Mouse (Mus musculus): ENCODE results near the gene Olfr1252. TPM values are rescaled to one million over a fixed set of nuclear protein-coding genes. Genes with fewer than 3 reads are reported as not detected.

Gene Olfr1252
- polyA plus RNA-seq (2014; fragmentation: Nextera tagmentation; extraction: Ambion mirVana), result not detected in 2 replicates

- Histone ChIP-seq H3K36me3 (ENCODE audit: control insufficient read depth, insufficient read depth, low read length) (no peaks in the 10 kb centered on the region), H3K4me3 (ENCODE audit: low read depth, low read length) (no peak within 1 kb of the TSS), H3K4me2 (replicated peaks; ENCODE audit: low read depth, low read length) (no peak within 1 kb of the TSS), H3K9ac (replicated peaks; ENCODE audit: low read depth, low read length) (no peak within 1 kb of the TSS), H3K9me3 (ENCODE audit: control insufficient read depth, low read depth, low read length) (no peaks in the 10 kb centered on the region), H3K27ac (ENCODE audit: low read length) (no peak within 1 kb of the TSS), H3K4me1 (ENCODE audit: control insufficient read depth, insufficient read depth, low read length) (no peaks in the 10 kb centered on the region), H3K27me3 (ENCODE audit: control insufficient read depth, insufficient read depth, low read length) (no peaks in the 10 kb centered on the region)
- no peak for ATAC-seq (ENCODE audit: insufficient number of reproducible peaks, insufficient read depth, low FRiP score, low read depth)
- 41% methylated on average over 1 of the region's 1 CpGs for WGBS
Observed at GRCm38 (mm10) chr2:89724912-89725311, at the start of gene Olfr1252. TSS of gene Olfr1252 (minus strand) at chr2:89725012.

GRCm38 (mm10) chr2:89756990-89757389, 32.2 kb upstream of the Olfr1252 start, which contains the start of gene Olfr1253:
TSS of gene Olfr1253 (minus strand) at chr2:89757090.
- H3K27ac ChIP-seq (ENCODE audit: low read length), result no peak within 1 kb of the TSS
- 90% methylated on average over 1 of the region's 1 CpGs for WGBS
- H3K27me3 ChIP-seq (ENCODE audit: control insufficient read depth, insufficient read depth, low read length), result no peaks in the 10 kb centered on the region
- H3K9ac ChIP-seq (replicated peaks; ENCODE audit: low read depth, low read length), result no peak within 1 kb of the TSS
- no peaks in the 10 kb centered on the region for H3K4me1 ChIP-seq (ENCODE audit: control insufficient read depth, insufficient read depth, low read length)
- no peaks in the 10 kb centered on the region for H3K36me3 ChIP-seq (ENCODE audit: control insufficient read depth, insufficient read depth, low read length)
- ATAC-seq (ENCODE audit: insufficient number of reproducible peaks, insufficient read depth, low FRiP score, low read depth), result no peak
- H3K4me3 ChIP-seq (ENCODE audit: low read depth, low read length), result no peak within 1 kb of the TSS
- H3K4me2 ChIP-seq (replicated peaks; ENCODE audit: low read depth, low read length), result no peak within 1 kb of the TSS
- H3K9me3 ChIP-seq (ENCODE audit: control insufficient read depth, low read depth, low read length), result no peaks in the 10 kb centered on the region

GRCm38 (mm10) chr2:89691980-89692379, 32.8 kb downstream of the Olfr1252 start:
- H3K36me3 ChIP-seq (ENCODE audit: control insufficient read depth, insufficient read depth, low read length), result no peaks in the 10 kb centered on the region
- H3K4me2 ChIP-seq (replicated peaks; ENCODE audit: low read depth, low read length), result no peak overlapping the region
- no peak overlapping the region for H3K27ac ChIP-seq (ENCODE audit: low read length)
- ATAC-seq (ENCODE audit: insufficient number of reproducible peaks, insufficient read depth, low FRiP score, low read depth), result 0 out of 2 replicates have a peak, but pooled peaks have one; percentile 33
- no peaks in the 10 kb centered on the region for H3K9me3 ChIP-seq (ENCODE audit: control insufficient read depth, low read depth, low read length)
- no peak overlapping the region for H3K9ac ChIP-seq (replicated peaks; ENCODE audit: low read depth, low read length)
- H3K27me3 ChIP-seq (ENCODE audit: control insufficient read depth, insufficient read depth, low read length), result no peaks in the 10 kb centered on the region
- WGBS, result 78% methylated on average over 6 of the region's 6 CpGs
- no peak overlapping the region for H3K4me3 ChIP-seq (ENCODE audit: low read depth, low read length)
- no peaks in the 10 kb centered on the region for H3K4me1 ChIP-seq (ENCODE audit: control insufficient read depth, insufficient read depth, low read length)

GRCm38 (mm10) chr2:89671836-89672235, 53.0 kb downstream of the Olfr1252 start, which contains the start of gene Olfr1251:
TSS of gene Olfr1251 (minus strand) at chr2:89671936.
- no peak for ATAC-seq (ENCODE audit: insufficient number of reproducible peaks, insufficient read depth, low FRiP score, low read depth)
- no peak within 1 kb of the TSS for H3K27ac ChIP-seq (ENCODE audit: low read length)
- H3K4me2 ChIP-seq (replicated peaks; ENCODE audit: low read depth, low read length), result no peak within 1 kb of the TSS
- H3K36me3 ChIP-seq (ENCODE audit: control insufficient read depth, insufficient read depth, low read length), result no peaks in the 10 kb centered on the region
- H3K9me3 ChIP-seq (ENCODE audit: control insufficient read depth, low read depth, low read length), result no peaks in the 10 kb centered on the region
- no peaks in the 10 kb centered on the region for H3K4me1 ChIP-seq (ENCODE audit: control insufficient read depth, insufficient read depth, low read length)
- H3K9ac ChIP-seq (replicated peaks; ENCODE audit: low read depth, low read length), result no peak within 1 kb of the TSS
- no peaks in the 10 kb centered on the region for H3K27me3 ChIP-seq (ENCODE audit: control insufficient read depth, insufficient read depth, low read length)
- no peak within 1 kb of the TSS for H3K4me3 ChIP-seq (ENCODE audit: low read depth, low read length)

Other genes with a start within 250 kb of the Olfr1252 start
- gene Olfr1241, start 237.9 kb downstream of the Olfr1252 start, polyA plus RNA-seq (2014; fragmentation: Nextera tagmentation; extraction: Ambion mirVana), result not detected in 2 replicates
- not detected in 2 replicates for gene Olfr1242, start 226.7 kb downstream of the Olfr1252 start, polyA plus RNA-seq (2014; fragmentation: Nextera tagmentation; extraction: Ambion mirVana)
- not detected in 2 replicates for gene Olfr1243, start 193.5 kb downstream of the Olfr1252 start, polyA plus RNA-seq (2014; fragmentation: Nextera tagmentation; extraction: Ambion mirVana)
- gene Olfr1245, start 146.6 kb downstream of the Olfr1252 start, polyA plus RNA-seq (2014; fragmentation: Nextera tagmentation; extraction: Ambion mirVana), result not detected in 2 replicates
- gene Olfr1246, start 131.9 kb downstream of the Olfr1252 start, polyA plus RNA-seq (2014; fragmentation: Nextera tagmentation; extraction: Ambion mirVana), result not detected in 2 replicates
- not detected in 2 replicates for gene Olfr1247, start 110.9 kb downstream of the Olfr1252 start, polyA plus RNA-seq (2014; fragmentation: Nextera tagmentation; extraction: Ambion mirVana)
- not detected in 2 replicates for gene Olfr1248, start 106.8 kb downstream of the Olfr1252 start, polyA plus RNA-seq (2014; fragmentation: Nextera tagmentation; extraction: Ambion mirVana)
- gene Olfr1249, start 90.0 kb downstream of the Olfr1252 start, polyA plus RNA-seq (2014; fragmentation: Nextera tagmentation; extraction: Ambion mirVana), result not detected in 2 replicates
- not detected in 2 replicates for gene Olfr1250, start 63.5 kb downstream of the Olfr1252 start, polyA plus RNA-seq (2014; fragmentation: Nextera tagmentation; extraction: Ambion mirVana)
- not detected in 2 replicates for gene Olfr1251, start 53.1 kb downstream of the Olfr1252 start, polyA plus RNA-seq (2014; fragmentation: Nextera tagmentation; extraction: Ambion mirVana)
- gene Olfr1253, start 32.1 kb upstream of the Olfr1252 start, polyA plus RNA-seq (2014; fragmentation: Nextera tagmentation; extraction: Ambion mirVana), result not detected in 2 replicates
- gene Olfr1254, start 68.6 kb upstream of the Olfr1252 start, polyA plus RNA-seq (2014; fragmentation: Nextera tagmentation; extraction: Ambion mirVana), result not detected in 2 replicates
- gene Olfr1255, start 87.0 kb upstream of the Olfr1252 start, polyA plus RNA-seq (2014; fragmentation: Nextera tagmentation; extraction: Ambion mirVana), result not detected in 2 replicates
- gene Olfr1256, start 116.5 kb upstream of the Olfr1252 start, polyA plus RNA-seq (2014; fragmentation: Nextera tagmentation; extraction: Ambion mirVana), result not detected in 2 replicates
- not detected in 2 replicates for gene Olfr48, start 123.2 kb upstream of the Olfr1252 start, polyA plus RNA-seq (2014; fragmentation: Nextera tagmentation; extraction: Ambion mirVana)
- gene Olfr1257, start 153.4 kb upstream of the Olfr1252 start, polyA plus RNA-seq (2014; fragmentation: Nextera tagmentation; extraction: Ambion mirVana), result not detected in 2 replicates
- not detected in 2 replicates for gene Olfr1258, start 202.3 kb upstream of the Olfr1252 start, polyA plus RNA-seq (2014; fragmentation: Nextera tagmentation; extraction: Ambion mirVana)
- gene Olfr1259, start 223.7 kb upstream of the Olfr1252 start, polyA plus RNA-seq (2014; fragmentation: Nextera tagmentation; extraction: Ambion mirVana), result not detected in 2 replicates
- gene Olfr1260, start 249.3 kb upstream of the Olfr1252 start, polyA plus RNA-seq (2014; fragmentation: Nextera tagmentation; extraction: Ambion mirVana), result not detected in 2 replicates

Measured in stomach, embryonic 14.5 days (tissue).